Mouse (Mus musculus): Measurements from ENCODE around the gene Gemin2.

DNA sequence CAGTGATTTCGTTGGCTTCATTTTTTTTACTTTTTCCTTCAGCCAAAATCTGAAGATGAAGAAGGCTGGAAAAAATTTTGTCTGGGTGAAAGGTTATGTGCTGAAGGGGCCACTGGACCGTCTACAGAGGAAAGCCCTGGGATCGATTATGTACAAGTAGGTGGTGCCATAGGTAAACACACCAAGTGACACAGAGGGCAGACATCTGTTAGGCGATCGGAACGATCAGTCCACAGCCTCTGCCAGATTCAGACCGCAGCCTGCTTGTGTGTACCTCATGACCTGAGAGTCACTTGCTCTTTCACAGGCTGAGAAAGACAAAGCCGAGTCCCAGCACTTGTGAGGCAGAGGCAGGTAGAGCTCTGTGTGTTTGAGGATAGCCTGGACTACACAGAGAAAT lies 4.8 kb downstream of the Gemin2 start:
- TF ChIP-seq CTCF (IDR thresholded peaks at IDR 0.05; ENCODE audit: extremely low read depth, insufficient read depth, insufficient read length, insufficient replicate concordance) (no peak), POLR2A (IDR thresholded peaks at IDR 0.05; ENCODE audit: low read depth, low read length) (no peak)
